Mouse (Mus musculus) WW6 (cell line): ENCODE measurements at regions not wholly inside any gene's neighbourhood (a gene's known extent, or its start where the extent isn't known, plus 50 kb on each side); places are given as distances from the start of the nearest gene placed in this dataset.

Experiments
- DNase-seq: peaks from one replicate; pipeline ENCODE4 v3.0.0-alpha.2; 2013; ENCODE audit warnings: low read depth, low spot score

GRCm38 (mm10) chr3:137100627-137101404 lies 240.1 kb upstream of the Emcn start:
- DNase-seq = no peak

DNA sequence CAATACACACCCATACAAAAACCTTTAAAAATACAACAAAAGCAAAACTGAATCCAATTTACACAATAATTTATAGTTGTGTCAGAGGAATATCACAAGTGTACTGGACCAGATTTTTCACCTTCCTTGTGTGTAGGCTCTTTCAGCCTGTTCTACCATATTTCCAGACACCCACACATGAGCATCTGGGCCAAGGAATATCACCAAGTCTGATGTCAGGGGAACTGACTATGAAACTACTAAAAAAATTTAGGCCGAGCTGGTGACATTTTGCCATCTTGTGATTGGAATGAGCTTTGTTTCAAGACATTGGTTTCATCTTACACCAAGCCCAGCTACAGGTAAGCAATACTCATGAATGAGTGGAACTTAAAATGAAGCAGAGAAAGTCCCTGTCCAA lies 234.9 kb upstream of the Emcn start:
- no peak for DNase-seq

DNA sequence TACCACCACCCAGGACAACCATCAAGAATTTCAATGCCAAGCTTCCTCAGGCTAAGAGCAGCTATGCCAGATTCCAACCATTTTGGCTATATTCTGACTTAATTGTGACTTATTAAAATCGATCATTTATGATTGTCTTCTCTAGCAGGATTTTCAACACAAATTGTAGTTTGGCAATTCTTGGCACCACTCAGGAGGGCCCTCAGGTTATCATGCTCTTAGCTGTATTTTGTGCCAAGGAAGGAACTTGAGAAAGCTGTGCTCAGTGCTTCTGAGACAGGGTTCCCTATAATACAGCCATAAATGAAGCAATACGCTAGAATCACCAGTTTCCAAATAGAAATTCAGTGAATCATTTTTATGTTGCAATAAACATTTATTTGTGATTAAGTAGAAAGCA lies 232.7 kb upstream of the Emcn start:
- no peak for DNase-seq

DNA sequence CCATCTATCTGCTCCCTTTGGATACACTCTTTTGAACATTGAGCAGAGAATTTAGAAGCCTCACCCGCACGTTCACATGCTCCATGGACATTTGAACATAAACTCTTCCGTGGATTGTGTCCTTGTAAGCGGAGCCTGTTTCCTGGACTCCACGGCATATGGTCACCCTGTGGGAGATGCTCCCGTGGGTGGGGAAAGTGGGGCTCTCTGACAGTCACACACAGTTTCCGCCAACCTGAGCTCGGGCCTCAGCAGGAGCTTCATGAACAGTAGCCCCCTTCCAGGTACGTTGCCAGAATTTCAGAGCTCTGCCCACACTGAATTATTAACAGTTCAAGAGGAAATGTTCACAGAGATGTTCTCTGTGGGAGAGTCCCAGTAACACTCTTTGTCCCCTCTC lies 231.1 kb upstream of the Emcn start:
- DNase-seq = no peak

- DNase-seq = no peak
Observed at GRCm38 (mm10) chr3:137110485-137110884, 230.4 kb upstream of the Emcn start.

DNA sequence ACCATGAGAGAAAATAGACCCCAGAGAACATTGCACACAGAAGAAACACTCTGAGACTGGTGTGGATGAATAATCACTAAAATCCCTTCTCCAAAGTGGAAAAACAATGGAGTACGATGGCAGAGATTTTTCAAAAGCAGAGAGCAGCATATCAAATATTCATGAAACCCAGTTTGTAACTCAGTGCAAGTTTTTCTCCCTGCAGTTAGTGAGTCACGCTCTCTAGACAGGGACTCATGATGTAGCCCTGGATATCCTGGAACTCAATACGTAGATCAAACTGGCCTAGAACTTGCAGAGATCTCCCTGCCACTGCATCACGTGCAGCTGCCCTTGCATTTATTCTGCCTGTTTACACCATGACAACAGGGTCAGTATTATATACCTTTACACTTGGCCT lies 210.9 kb upstream of the Emcn start:
- DNase-seq = no peak

DNA sequence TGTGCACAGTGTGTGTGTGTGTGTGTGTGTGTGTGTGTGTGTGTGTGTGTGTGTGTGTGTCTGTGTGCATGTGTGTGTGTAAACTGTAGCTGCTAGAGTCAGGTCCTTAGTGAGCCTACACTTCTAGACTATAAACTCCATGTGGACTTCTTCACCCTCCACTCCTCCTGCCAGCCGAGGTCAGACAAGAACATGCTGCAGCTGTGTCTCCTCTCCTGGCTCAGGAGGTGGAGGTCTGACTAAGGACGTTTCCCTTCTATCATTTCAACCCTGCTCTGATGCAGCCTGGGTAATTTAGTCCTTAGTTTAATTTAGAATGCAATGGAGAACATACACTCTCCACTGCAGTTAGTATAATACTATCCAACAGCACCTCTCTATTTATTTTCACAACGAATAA lies 198.8 kb upstream of the Emcn start:
- no peak for DNase-seq

DNA sequence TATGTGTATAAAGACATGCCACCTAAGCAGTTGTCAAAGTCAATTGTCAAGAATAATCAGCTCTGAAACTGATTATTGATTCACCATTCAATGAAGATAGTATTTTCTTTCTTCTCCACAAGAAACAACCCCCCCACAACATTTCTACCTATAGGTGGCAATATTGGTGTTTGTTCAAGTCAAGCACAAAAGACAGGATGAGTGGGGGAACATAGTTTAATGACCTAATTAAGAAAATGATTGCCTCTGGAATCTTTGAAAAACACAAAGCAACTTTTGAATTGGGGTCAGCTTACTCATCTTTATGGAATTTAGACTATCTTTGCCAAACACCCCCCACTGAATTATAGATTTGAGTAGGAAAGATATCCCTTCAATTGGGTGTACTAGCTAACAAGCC lies 194.8 kb upstream of the Emcn start:
- no peak for DNase-seq

DNA sequence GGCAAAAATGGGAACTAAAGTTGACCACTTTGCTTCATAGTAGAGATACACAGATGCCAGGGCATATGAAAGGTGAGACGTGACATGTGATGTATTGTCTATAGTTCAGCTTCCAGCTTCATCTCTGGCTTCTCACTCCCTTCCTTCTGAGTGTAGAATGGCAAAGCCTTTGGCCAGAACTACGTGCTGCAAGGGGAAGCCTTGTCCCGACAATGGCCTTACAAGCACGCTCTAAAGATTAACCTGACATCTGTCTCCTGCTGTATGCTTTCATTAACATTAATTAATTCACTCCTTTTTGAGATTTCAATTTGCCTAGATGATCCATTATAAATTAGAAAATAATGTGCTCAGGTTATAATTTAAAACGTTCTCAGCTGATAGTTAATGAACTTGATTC lies 193.5 kb upstream of the Emcn start:
- DNase-seq = no peak

GRCm38 (mm10) chr3:137150414-137151010 lies 190.4 kb upstream of the Emcn start:
- no peak for DNase-seq

- DNase-seq = no peak
Observed at GRCm38 (mm10) chr3:137151431-137151830, 189.4 kb upstream of the Emcn start.

DNA sequence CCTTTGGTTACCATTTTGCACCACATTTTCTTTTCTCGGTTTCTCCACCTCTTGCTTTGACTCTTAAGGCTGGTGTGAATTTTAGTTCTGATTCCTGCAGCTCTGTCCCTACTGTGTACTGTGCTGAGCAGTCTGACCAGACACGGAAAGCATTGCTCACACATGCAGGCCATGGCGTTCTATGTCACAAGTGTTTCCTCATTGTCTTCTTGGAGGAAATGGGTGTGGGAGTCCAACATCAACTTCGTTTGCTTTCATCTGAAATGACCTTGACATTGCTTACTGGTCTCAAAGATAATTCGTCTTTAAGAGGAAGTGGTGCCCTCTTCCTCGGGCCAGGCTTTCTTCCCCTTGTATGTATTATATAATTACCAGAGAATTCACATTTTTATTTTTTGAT lies 187.6 kb upstream of the Emcn start:
- no peak for DNase-seq

DNA sequence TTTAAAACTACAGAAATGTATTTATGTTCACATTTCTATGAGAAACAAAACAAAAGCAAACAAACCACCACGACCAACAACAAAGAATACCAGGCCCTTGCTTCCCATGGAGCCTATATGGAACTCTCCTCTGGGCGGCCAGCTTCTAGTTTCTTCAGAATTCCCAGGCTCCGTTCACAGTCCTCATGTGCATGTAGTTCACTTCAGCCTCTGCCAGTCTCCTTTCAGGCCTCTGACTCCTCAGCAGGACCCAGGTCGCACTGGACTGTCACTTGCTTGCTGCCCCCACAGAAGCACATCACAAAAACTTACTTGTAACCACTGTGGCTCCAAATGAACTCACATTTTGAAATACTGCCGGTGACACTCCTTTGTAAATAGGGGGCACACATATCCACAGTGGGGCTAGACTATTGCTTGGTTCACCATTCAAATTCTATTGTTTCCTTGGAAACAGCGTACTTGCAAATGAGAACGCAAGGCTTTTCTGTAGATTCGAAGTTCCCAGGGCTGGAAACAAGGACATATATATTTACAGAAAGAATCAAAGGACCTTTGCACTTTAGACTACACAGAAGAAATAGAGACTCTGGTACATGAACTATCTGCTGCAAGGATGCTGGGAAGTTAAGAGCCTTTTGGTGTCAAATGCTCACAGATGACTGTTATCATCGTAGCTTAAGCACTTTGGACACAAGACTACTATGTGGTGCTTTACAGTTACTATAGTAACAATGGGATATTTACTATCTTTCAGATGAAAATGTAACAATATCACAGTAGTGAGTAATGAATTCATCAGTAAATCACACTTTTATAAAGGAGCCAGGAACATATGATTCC lies 186.4 kb upstream of the Emcn start:
- no peak for DNase-seq

DNA sequence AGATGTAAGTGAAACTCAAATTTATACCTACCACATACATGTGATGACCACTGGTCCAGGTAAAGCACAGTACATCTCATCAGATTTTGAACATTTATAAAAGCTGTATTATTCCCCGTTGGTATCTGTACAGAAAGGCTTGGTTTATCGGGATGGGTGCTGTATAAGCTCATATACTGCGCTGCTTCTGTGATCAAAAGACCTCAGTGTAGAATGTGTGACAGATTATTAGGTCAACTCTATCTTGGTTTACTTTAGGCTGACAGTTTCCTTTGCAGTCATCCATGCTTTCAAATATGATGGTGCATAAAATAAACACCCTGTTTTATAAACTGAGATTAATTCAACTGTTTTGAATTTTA lies 185.8 kb upstream of the Emcn start:
- no peak for DNase-seq

DNA sequence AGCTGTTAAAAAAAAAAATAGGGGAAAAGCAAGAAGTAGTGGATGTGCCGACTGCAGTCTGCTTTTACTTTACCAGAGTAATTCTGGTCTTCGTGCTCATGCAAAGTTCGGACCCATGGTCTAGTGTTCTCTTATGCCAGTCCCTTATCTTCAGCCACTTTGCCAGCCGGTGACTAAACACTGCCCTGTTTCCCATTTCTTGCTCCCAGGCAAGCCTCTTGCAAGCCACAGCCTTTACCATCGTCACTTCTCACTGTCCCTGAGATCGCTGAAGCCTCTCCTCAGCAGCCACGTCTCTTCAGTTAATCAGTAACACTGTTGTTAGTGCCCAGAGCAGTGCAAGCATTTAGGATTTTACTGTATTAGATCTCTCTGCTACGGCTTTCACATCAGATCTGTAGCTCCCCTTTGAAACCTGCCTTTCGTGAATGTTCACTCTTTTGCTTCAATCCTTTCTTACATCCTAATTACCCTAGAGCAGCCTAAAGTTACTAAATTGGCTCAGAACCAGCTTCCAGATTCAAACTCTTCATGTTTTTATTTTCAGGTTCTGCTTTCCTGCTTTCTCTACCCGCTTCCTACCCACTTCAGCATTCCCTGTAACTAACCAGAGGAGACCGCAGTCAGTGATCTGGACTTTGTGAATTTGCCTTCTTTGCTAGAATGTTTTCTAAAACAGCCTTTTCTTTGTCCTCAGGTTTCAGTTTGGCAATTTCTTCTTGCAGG lies 184.5 kb upstream of the Emcn start:
- DNase-seq = no peak

DNA sequence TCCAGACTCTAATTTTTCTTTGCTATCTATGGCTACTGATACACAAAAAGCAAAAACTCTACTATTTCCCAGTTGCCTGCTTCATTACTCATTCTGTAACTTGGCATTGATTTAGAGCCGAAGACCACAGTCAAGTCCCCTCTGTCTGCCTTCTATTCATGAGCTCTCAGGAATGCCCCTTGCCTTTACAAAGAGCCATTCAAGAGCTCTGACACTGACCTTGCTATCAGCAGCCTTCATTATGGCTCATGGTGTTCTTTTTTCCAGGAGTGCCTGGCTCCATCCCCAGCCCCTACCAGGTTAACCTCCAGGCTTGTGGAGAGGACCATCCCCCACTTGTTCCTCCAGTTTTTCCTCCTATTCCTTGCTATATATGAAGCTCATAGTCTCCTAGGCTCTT lies 151.8 kb upstream of the Emcn start:
- DNase-seq = no peak

GRCm38 (mm10) chr3:137190489-137190888 lies 150.4 kb upstream of the Emcn start:
- no peak for DNase-seq

GRCm38 (mm10) chr3:137191009-137191408 lies 149.9 kb upstream of the Emcn start:
- DNase-seq = no peak

GRCm38 (mm10) chr3:137193873-137194272 lies 147.0 kb upstream of the Emcn start:
- DNase-seq = no peak

DNA sequence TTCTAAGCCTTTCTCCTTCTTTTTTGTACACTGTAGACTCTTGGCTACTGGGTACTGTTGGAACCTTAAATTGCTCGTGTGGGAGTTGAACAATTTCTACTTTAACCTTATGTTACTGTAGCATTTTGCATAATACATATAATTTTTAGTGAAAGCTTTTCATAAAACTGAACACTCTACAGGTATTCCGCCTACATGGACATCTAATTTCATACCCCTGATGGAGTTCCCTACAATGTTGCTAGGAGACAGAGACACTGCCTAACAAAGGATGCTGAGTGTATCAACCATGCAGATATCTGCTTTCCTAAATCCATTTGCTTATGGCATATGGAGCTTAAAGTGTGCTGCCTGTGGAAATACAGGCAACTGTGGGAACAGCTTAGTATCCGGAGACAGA lies 129.2 kb upstream of the Emcn start:
- no peak for DNase-seq

DNA sequence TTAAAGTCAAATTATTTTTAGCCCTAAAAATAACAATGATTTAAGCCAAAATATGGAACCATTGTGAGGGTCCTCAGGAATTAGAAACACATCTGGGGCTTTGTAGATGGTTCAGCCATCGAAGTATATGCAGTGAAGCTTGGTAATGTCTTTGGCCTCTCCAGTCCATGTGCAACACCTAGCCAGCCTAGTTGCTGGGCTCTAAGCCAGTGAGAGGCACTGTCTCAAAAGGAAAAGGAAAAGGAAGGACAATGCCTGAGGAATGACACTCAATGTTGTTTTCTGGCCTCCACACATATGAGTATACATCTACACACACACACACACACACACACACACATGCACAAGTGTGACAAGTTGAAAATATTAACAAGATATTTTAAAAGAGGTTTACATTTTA lies 124.8 kb upstream of the Emcn start:
- no peak for DNase-seq

- DNase-seq = no peak
Observed at GRCm38 (mm10) chr3:137217245-137217644, 123.6 kb upstream of the Emcn start.
